Mouse (Mus musculus): ENCODE measurements around the gene a. TPM values are rescaled to one million over a fixed set of nuclear protein-coding genes. Genes with fewer than 3 reads are reported as not detected.
"Not testable (repeated sequence)": the region's sequence is repeated elsewhere in the genome, so short reads cannot be mapped to it uniquely, and the experiment has no call there.

The a gene
- polyA plus RNA-seq, 1 experiment from 2014 or later, result 0.36 TPM

- H3K4me1 ChIP-seq, result no peaks in the 10 kb centered on the region
- WGBS (ENCODE audit: insufficient replicate concordance), result 61% methylated on average over 18 of the region's 18 CpGs
- H3K9ac ChIP-seq, result no peak overlapping the region
- H3K4me2 ChIP-seq, result no peak overlapping the region
- no peaks in the 10 kb centered on the region for H3K36me3 ChIP-seq
- H3K27ac ChIP-seq, result no peak overlapping the region
- no peak overlapping the region for H3K4me3 ChIP-seq
- H3K27me3 ChIP-seq (replicated peaks), result 0 out of 2 replicates have a peak, but pooled peaks cover 3% of the 10 kb centered on the region
- no peak for ATAC-seq
- H3K9me3 ChIP-seq (replicated peaks), result no peaks in the 10 kb centered on the region
These were observed 180.9 kb downstream of the a start for GRCm38 (mm10) chr2:154971919-154972692.

GRCm38 (mm10) chr2:154972981-154973380 lies 181.8 kb downstream of the a start:
- no peak overlapping the region for H3K27ac ChIP-seq
- no peaks in the 10 kb centered on the region for H3K9me3 ChIP-seq (replicated peaks)
- no peak overlapping the region for H3K4me2 ChIP-seq
- H3K9ac ChIP-seq, result no peak overlapping the region
- no peaks in the 10 kb centered on the region for H3K36me3 ChIP-seq
- no peak for ATAC-seq
- WGBS (ENCODE audit: insufficient replicate concordance), result 68% methylated on average over 5 of the region's 5 CpGs
- H3K4me1 ChIP-seq, result no peaks in the 10 kb centered on the region
- no peak overlapping the region for H3K4me3 ChIP-seq
- no peaks in the 10 kb centered on the region for H3K27me3 ChIP-seq (replicated peaks)

- Histone ChIP-seq H3K27me3 (replicated peaks) (peaks cover 18% of the 10 kb centered on the region; the same call in 1 of the 2 replicates), H3K9me3 (replicated peaks) (no peaks in the 10 kb centered on the region), H3K36me3 (no peaks in the 10 kb centered on the region), H3K27ac (no peak overlapping the region), H3K9ac (no peak overlapping the region), H3K4me2 (no peak overlapping the region), H3K4me3 (no peak overlapping the region), H3K4me1 (peaks cover 4% of the 10 kb centered on the region; the same call in 1 of the 2 replicates)
- WGBS (ENCODE audit: insufficient replicate concordance), result 23% methylated on average over 1 of the region's 1 CpGs
- no peak for ATAC-seq
These were observed 195.4 kb downstream of the a start for GRCm38 (mm10) chr2:154986609-154987008.

GRCm38 (mm10) chr2:154991411-154991810 lies 200.2 kb downstream of the a start:
- ATAC-seq, result no peak
- Histone ChIP-seq H3K4me1 (peaks cover 4% of the 10 kb centered on the region; the same call in 1 of the 2 replicates), H3K36me3 (no peaks in the 10 kb centered on the region), H3K27me3 (replicated peaks) (peaks cover 15% of the 10 kb centered on the region), H3K9me3 (replicated peaks) (no peaks in the 10 kb centered on the region), H3K27ac (no peak overlapping the region), H3K4me2 (no peak overlapping the region), H3K4me3 (no peak overlapping the region), H3K9ac (no peak overlapping the region)
- WGBS (ENCODE audit: insufficient replicate concordance), result 47% methylated on average over 8 of the region's 8 CpGs

GRCm38 (mm10) chr2:154992083-154992482 lies 200.9 kb downstream of the a start:
- Histone ChIP-seq H3K27me3 (replicated peaks) (peaks cover 15% of the 10 kb centered on the region), H3K4me1 (peaks cover 4% of the 10 kb centered on the region; the same call in 1 of the 2 replicates)

GRCm38 (mm10) chr2:155005491-155005890 lies 214.3 kb downstream of the a start:
- Histone ChIP-seq H3K27ac (no peak overlapping the region), H3K9me3 (replicated peaks) (no peaks in the 10 kb centered on the region), H3K9ac (no peak overlapping the region), H3K27me3 (replicated peaks) (no peaks in the 10 kb centered on the region), H3K4me3 (no peak overlapping the region), H3K36me3 (no peaks in the 10 kb centered on the region), H3K4me2 (no peak overlapping the region), H3K4me1 (no peaks in the 10 kb centered on the region)
- 77% methylated on average over 11 of the region's 11 CpGs for WGBS (ENCODE audit: insufficient replicate concordance)
- no peak for ATAC-seq

More at GRCm38 (mm10) chr2:154992083-154992482, 200.9 kb downstream of the a start:
- no peaks in the 10 kb centered on the region for H3K36me3 ChIP-seq
- no peak overlapping the region for H3K4me2 ChIP-seq
- no peaks in the 10 kb centered on the region for H3K9me3 ChIP-seq (replicated peaks)
- no peak overlapping the region for H3K27ac ChIP-seq
- H3K9ac ChIP-seq, result no peak overlapping the region
- no peak overlapping the region for H3K4me3 ChIP-seq
- WGBS (ENCODE audit: insufficient replicate concordance), result 63% methylated on average over 5 of the region's 5 CpGs
- ATAC-seq, result no peak

GRCm38 (mm10) chr2:155011086-155011656 lies 220.0 kb downstream of the a start:
- 0 out of 2 replicates have a peak, but pooled peaks cover 3% of the 10 kb centered on the region for H3K4me1 ChIP-seq
- H3K36me3 ChIP-seq, result no peaks in the 10 kb centered on the region
- no peak overlapping the region for H3K4me2 ChIP-seq
- H3K27me3 ChIP-seq (replicated peaks), result peaks cover 18% of the 10 kb centered on the region; the same call in 1 of the 2 replicates
- WGBS (ENCODE audit: insufficient replicate concordance), result 7% methylated on average over 3 of the region's 3 CpGs
- no peak overlapping the region for H3K9ac ChIP-seq
- no peaks in the 10 kb centered on the region for H3K9me3 ChIP-seq (replicated peaks)
- no peak overlapping the region for H3K4me3 ChIP-seq
- H3K27ac ChIP-seq, result no peak overlapping the region
- no peak for ATAC-seq

- Histone ChIP-seq H3K9ac (no peak overlapping the region), H3K4me2 (no peak overlapping the region), H3K27me3 (replicated peaks) (peaks cover 18% of the 10 kb centered on the region; the same call in 1 of the 2 replicates), H3K27ac (no peak overlapping the region), H3K4me1 (0 out of 2 replicates have a peak, but pooled peaks cover 3% of the 10 kb centered on the region), H3K9me3 (replicated peaks) (no peaks in the 10 kb centered on the region), H3K4me3 (no peak overlapping the region), H3K36me3 (no peaks in the 10 kb centered on the region)
- WGBS (ENCODE audit: insufficient replicate concordance), result 72% methylated on average over 6 of the region's 6 CpGs
- ATAC-seq, result no peak
These were observed 221.8 kb downstream of the a start for GRCm38 (mm10) chr2:155012991-155013390.

- H3K4me2 ChIP-seq; H3K36me3 ChIP-seq; H3K4me3 ChIP-seq; H3K9ac ChIP-seq; ATAC-seq; H3K9me3 ChIP-seq (replicated peaks); H3K27ac ChIP-seq: not testable (repeated sequence)
- Histone ChIP-seq H3K27me3 (replicated peaks) (peaks cover 40% of the 10 kb centered on the region), H3K4me1 (peaks cover 13% of the 10 kb centered on the region)
- 32% methylated on average over 7 of the region's 9 CpGs for WGBS (ENCODE audit: insufficient replicate concordance)
These were observed 225.5 kb downstream of the a start for GRCm38 (mm10) chr2:155016751-155017150.

- not testable (repeated sequence) for H3K9me3 ChIP-seq (replicated peaks); ATAC-seq; H3K36me3 ChIP-seq
- peak within 1 kb of the TSS; percentile 58 for H3K4me3 ChIP-seq
- H3K27me3 ChIP-seq (replicated peaks), result peaks cover 42% of the 10 kb centered on the region
- H3K4me2 ChIP-seq, result peak within 1 kb of the TSS; percentile 90
- WGBS (ENCODE audit: insufficient replicate concordance), result 1% methylated on average over 24 of the region's 26 CpGs
- H3K4me1 ChIP-seq, result peaks cover 15% of the 10 kb centered on the region
- H3K9ac ChIP-seq, result peak within 1 kb of the TSS; percentile 34
- H3K27ac ChIP-seq, result peak within 1 kb of the TSS; percentile 39
These were observed 227.1 kb downstream of the a start, which contains the start of gene Gm14226 for GRCm38 (mm10) chr2:155018251-155018755. TSS of gene Gm14226 (plus strand) at chr2:155018266.

GRCm38 (mm10) chr2:155018762-155019641 lies 227.8 kb downstream of the a start:
- H3K36me3 ChIP-seq, result no peaks in the 10 kb centered on the region
- peak overlapping the region; percentile 90 for H3K4me2 ChIP-seq
- H3K9ac ChIP-seq, result peak overlapping the region; percentile 34
- H3K27ac ChIP-seq, result peak overlapping the region; percentile 39
- H3K27me3 ChIP-seq (replicated peaks), result peaks cover 36% of the 10 kb centered on the region
- ATAC-seq, result peak; percentile 91
- under 1% methylated on average over 38 of the region's 38 CpGs for WGBS (ENCODE audit: insufficient replicate concordance)
- peaks cover 17% of the 10 kb centered on the region for H3K4me1 ChIP-seq
- H3K4me3 ChIP-seq, result peak overlapping the region; percentile 58
- H3K9me3 ChIP-seq (replicated peaks), result no peaks in the 10 kb centered on the region

Data from liver, embryonic 12.5 days (tissue).